Mouse (Mus musculus): ENCODE data around the gene Tex45. TPM values are rescaled to one million over a fixed set of nuclear protein-coding genes. Genes with fewer than 3 reads are reported as not detected.

Gene Tex45
- polyA plus RNA-seq, 1 experiment from 2014 or later: not detected

DNA sequence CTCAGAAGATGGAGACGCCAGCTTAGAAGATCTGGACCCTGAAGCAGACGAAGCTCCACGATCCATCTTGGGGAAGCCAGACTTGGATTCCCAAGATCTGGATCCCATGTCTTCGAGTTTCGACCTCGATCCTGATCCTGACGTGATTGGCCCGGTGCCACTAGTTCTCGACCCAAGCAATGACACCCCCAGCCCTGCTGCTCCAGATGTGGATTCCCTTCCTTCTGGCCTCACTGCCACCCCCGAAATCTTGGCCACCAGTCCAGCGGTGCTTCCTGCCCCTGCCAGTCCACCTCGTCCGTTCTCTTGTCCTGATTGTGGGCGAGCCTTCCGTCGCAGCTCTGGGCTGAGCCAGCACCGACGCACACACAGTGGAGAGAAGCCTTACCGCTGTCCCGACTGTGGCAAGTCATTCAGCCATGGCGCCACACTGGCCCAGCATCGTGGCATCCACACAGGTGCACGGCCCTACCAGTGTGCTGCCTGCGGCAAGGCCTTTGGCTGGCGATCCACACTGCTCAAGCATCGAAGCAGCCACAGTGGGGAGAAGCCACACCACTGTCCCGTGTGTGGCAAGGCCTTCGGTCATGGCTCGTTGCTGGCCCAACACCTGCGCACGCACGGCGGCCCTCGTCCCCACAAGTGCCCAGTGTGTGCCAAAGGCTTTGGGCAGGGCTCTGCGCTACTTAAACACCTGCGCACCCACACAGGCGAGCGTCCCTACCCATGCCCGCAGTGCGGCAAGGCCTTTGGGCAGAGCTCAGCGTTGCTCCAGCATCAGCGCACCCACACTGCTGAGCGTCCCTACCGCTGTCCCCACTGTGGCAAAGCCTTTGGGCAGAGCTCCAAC is 25.1 kb downstream of the Tex45 start:
- H3K27ac ChIP-seq: no peak overlapping the region

GRCm38 (mm10) chr8:3496428-3496748 is 25.7 kb downstream of the Tex45 start:
- Histone ChIP-seq H3K9me3 (no peaks in the 10 kb centered on the region), H3K27ac (no peak overlapping the region), H3K36me3 (peaks cover 30% of the 10 kb centered on the region), H3K4me3 (no peak overlapping the region), H3K4me1 (peaks cover 21% of the 10 kb centered on the region), H3K27me3 (ENCODE audit: insufficient read depth, poor library complexity, severe bottlenecking) (no peaks in the 10 kb centered on the region)
- no peak for DNase-seq (ENCODE audit: low spot score)
- WGBS: 88% methylated on average over 15 of the region's 15 CpGs

More for the DNA sequence above, 25.1 kb downstream of the Tex45 start:
- no peaks in the 10 kb centered on the region for H3K27me3 ChIP-seq (ENCODE audit: insufficient read depth, poor library complexity, severe bottlenecking)
- no peak for DNase-seq (ENCODE audit: low spot score)
- peaks cover 16% of the 10 kb centered on the region for H3K4me1 ChIP-seq
- 0 out of 2 replicates have a peak overlapping the region, but pooled peaks have one; percentile 18 for H3K4me3 ChIP-seq
- no peaks in the 10 kb centered on the region for H3K9me3 ChIP-seq
- H3K36me3 ChIP-seq: peaks cover 30% of the 10 kb centered on the region
- whole genome bisulfite sequencing: 92% methylated on average over 44 of the region's 44 CpGs

GRCm38 (mm10) chr8:3498583-3498982 is 27.9 kb downstream of the Tex45 start:
- 86% methylated on average over 3 of the region's 3 CpGs for WGBS
- no peak for DNase-seq (ENCODE audit: low spot score)
- no peaks in the 10 kb centered on the region for H3K9me3 ChIP-seq
- peaks cover 30% of the 10 kb centered on the region for H3K4me1 ChIP-seq
- H3K36me3 ChIP-seq: peaks cover 30% of the 10 kb centered on the region
- H3K4me3 ChIP-seq: no peak overlapping the region
- no peaks in the 10 kb centered on the region for H3K27me3 ChIP-seq (ENCODE audit: insufficient read depth, poor library complexity, severe bottlenecking)
- H3K27ac ChIP-seq: no peak overlapping the region

DNA sequence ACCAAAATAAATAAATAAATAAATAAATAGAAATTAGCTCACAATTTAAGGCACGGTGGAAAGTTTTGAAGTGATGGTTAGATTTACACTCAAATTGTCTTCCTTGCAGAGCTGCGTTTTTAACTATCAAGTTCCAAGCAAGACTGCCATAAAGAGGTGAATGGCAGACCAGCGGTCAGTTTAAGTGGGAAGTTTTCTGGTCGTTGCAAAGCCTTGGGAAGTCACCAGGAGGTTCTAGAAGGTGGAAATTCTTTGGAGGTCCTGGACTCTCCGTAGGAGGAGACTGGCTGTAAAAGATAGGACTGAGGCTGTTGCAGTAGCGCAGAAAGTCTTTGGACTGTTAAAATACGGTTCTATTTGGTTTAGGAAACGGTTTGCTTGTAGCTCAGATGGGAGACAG is 29.1 kb downstream of the Tex45 start:
- no peaks in the 10 kb centered on the region for H3K9me3 ChIP-seq
- peak overlapping the region; percentile 95 for H3K27ac ChIP-seq
- H3K4me3 ChIP-seq: peak overlapping the region; percentile 86
- no peaks in the 10 kb centered on the region for H3K27me3 ChIP-seq (ENCODE audit: insufficient read depth, poor library complexity, severe bottlenecking)
- no peak for DNase-seq (ENCODE audit: low spot score)
- H3K4me1 ChIP-seq: peaks cover 19% of the 10 kb centered on the region
- WGBS: 8% methylated on average over 8 of the region's 8 CpGs
- peaks cover 32% of the 10 kb centered on the region for H3K36me3 ChIP-seq

GRCm38 (mm10) chr8:3500235-3501090 is 29.8 kb downstream of the Tex45 start, which contains the start of gene Mcoln1:
Gene Mcoln1 (plus strand): TSS chr8:3500457.
- Histone ChIP-seq H3K27ac (peak within 1 kb of the TSS; percentile 95), H3K36me3 (peaks cover 26% of the 10 kb centered on the region), H3K4me1 (peaks cover 19% of the 10 kb centered on the region), H3K9me3 (no peaks in the 10 kb centered on the region), H3K4me3 (peak within 1 kb of the TSS; percentile 86), H3K27me3 (ENCODE audit: insufficient read depth, poor library complexity, severe bottlenecking) (no peaks in the 10 kb centered on the region)
- DNase-seq (ENCODE audit: low spot score): peak; percentile 98
- WGBS: under 1% methylated on average over 69 of the region's 70 CpGs

DNA sequence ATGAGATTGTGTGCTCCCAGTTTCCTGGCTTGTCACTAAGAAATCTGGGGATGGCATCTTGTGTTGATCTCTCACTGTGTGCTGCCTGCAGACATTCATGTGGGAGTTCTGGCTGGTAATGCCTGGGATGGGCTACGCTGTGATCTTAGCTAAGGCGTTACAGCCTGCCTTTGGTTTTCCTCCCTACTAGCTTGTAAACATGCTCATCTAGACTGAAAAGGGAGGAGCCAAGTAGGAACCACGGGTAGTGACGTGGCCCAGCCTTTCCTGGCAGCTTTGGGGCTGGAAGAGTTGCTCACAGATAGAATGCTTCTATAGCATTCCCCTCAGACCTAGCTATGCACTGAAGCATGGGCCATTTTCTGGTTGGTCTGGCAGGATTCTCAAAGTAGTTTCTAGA is 31.6 kb downstream of the Tex45 start:
- Histone ChIP-seq H3K4me1 (peaks cover 14% of the 10 kb centered on the region), H3K36me3 (peaks cover 26% of the 10 kb centered on the region), H3K27ac (no peak overlapping the region), H3K4me3 (no peak overlapping the region), H3K27me3 (ENCODE audit: insufficient read depth, poor library complexity, severe bottlenecking) (no peaks in the 10 kb centered on the region), H3K9me3 (no peaks in the 10 kb centered on the region)
- 74% methylated on average over 4 of the region's 4 CpGs for WGBS
- no peak for DNase-seq (ENCODE audit: low spot score)

DNA sequence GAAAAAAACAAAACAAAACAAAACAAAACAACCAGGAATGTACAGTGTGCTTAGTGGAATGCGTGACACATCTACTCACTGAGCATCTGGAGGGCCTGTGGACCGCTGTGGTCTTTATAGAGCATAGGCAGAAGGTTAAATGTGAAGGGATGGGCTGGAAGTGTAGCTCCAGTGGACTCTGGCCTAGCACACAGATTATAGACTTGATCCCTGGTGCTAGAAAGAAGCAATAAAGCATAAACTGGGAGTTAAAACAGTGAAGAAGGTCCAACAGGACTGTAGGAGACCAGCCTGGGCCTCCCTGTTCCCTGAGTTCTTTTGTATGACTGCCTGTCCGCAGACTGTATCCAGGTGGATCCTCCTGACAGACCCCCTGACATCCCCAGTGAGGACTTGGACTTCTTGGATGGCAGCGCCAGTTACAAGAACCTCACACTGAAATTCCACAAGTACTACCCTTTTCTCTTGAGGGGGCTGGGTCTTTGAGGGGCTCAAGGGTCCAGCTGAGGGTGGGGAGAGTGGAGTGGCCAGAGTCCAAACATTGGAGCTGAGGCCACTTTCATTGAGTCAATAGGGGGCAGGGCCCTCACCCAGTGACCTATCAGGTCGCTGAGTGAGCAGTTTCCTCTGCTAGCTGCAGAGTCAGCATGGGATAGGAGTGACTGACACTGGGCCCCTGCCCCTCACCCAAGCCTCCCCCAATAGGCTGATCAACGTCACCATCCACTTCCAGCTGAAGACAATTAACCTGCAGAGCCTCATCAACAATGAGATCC is 37.5 kb downstream of the Tex45 start:
- DNase-seq (ENCODE audit: low spot score): no peak
- Histone ChIP-seq H3K9me3 (no peaks in the 10 kb centered on the region), H3K4me3 (no peak overlapping the region), H3K4me1 (no peaks in the 10 kb centered on the region), H3K27me3 (ENCODE audit: insufficient read depth, poor library complexity, severe bottlenecking) (no peaks in the 10 kb centered on the region), H3K27ac (no peak overlapping the region), H3K36me3 (peaks cover 79% of the 10 kb centered on the region)
- 84% methylated on average over 6 of the region's 6 CpGs for WGBS

DNA sequence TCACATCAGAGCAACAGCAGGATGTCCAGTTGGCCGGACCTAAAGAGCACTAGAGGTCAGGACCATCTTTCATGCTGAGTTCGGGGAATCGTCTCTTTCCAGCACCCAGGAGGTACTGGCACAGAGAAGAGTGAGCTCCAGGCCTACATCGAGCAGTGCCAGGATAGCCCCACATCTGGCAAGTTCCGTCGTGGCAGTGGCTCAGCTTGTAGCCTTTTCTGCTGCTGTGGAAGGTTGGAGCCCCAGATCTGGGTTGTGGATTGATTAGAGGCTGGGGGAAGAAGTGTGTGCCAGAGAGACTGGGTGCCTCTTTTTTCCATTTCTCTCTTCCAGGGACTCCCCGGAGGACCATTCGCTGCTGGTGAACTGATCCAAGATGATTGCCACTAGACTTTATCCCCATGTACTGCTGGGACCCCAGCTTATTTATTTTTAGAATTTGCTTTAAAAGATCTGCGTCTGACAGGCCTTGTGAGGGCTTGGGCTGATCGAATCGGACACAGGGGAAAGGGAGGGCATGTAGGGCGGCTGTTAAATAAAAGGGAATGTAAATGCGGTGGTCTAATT is 44.1 kb downstream of the Tex45 start:
- Histone ChIP-seq H3K36me3 (peaks cover 47% of the 10 kb centered on the region), H3K4me3 (peak overlapping the region; percentile 77), H3K9me3 (no peaks in the 10 kb centered on the region), H3K27ac (peak overlapping the region; percentile 87), H3K27me3 (ENCODE audit: insufficient read depth, poor library complexity, severe bottlenecking) (no peaks in the 10 kb centered on the region), H3K4me1 (peaks cover 10% of the 10 kb centered on the region; the same call in 1 of the 2 replicates)
- DNase-seq (ENCODE audit: low spot score): no peak
- 34% methylated on average over 13 of the region's 13 CpGs for WGBS

DNA sequence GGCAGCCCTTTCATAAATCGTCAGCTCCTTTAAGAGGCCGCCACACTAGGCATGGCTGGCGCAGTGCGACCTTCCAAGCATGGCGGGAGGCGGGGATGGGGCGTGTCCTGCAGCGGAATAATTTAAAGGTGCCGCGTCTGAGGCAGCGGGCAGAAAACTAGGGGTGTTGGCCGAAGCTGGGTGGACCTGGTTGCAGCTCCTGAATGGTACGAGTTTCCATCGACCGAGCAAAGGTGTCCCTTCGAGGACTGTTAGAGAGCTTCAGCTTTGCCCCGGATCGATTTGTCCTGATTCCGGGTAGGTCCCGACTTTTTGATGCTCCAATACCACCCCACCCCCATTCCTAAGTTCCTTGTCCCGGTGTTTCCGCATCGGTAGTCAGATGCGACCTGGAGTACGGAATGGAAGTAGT is 44.6 kb downstream of the Tex45 start, which contains the start of gene Pnpla6:
Gene Pnpla6 (plus strand): TSS at position 125 of the 412 bp plus-strand sequence.
- H3K4me3 ChIP-seq: peak within 1 kb of the TSS; percentile 77
- H3K36me3 ChIP-seq: peaks cover 42% of the 10 kb centered on the region
- WGBS: under 1% methylated on average over 25 of the region's 25 CpGs
- no peaks in the 10 kb centered on the region for H3K27me3 ChIP-seq (ENCODE audit: insufficient read depth, poor library complexity, severe bottlenecking)
- H3K27ac ChIP-seq: peak within 1 kb of the TSS; percentile 87
- no peaks in the 10 kb centered on the region for H3K9me3 ChIP-seq
- peak; percentile 95 for DNase-seq (ENCODE audit: low spot score)
- peaks cover 10% of the 10 kb centered on the region; the same call in 1 of the 2 replicates for H3K4me1 ChIP-seq

DNA sequence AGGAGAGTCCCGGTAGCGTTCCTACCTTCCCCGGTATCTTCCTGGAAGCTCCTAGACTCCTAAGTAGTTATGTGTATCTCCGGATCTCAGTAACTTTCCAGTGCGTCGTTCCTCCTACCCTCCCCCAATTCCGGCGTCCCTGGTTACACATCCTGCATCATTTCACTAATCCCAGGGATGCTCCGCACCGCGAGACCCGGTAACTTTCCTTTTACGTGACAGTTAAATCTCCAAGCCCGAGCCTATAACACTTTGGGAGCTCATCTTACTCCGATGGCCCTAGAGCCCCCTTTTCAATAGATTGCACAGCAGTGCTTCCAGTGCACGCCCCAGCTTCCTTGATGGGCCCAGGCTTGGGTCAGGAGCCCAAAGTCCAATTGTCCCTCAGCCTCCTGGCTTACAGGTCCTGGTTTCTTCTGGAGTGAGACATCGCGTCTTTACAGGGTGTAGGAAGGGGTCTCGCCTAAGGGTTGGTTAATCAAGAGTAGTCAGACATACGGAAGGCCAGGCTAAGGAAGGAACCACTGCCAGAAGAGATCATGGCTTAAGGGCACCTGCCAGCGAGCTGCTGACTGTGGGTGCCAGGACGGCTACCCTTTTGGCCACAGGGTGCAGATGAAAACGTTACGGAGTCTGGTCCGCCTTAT is 45.2 kb downstream of the Tex45 start:
- DNase-seq (ENCODE audit: low spot score): no peak
- under 1% methylated on average over 25 of the region's 25 CpGs for WGBS
- peaks cover 10% of the 10 kb centered on the region; the same call in 1 of the 2 replicates for H3K4me1 ChIP-seq
- no peaks in the 10 kb centered on the region for H3K27me3 ChIP-seq (ENCODE audit: insufficient read depth, poor library complexity, severe bottlenecking)
- H3K9me3 ChIP-seq: no peaks in the 10 kb centered on the region
- peak overlapping the region; percentile 87 for H3K27ac ChIP-seq
- peak overlapping the region; percentile 77 for H3K4me3 ChIP-seq
- H3K36me3 ChIP-seq: peaks cover 36% of the 10 kb centered on the region

GRCm38 (mm10) chr8:3516450-3517116 is 45.9 kb downstream of the Tex45 start:
- Histone ChIP-seq H3K4me1 (peaks cover 10% of the 10 kb centered on the region; the same call in 1 of the 2 replicates), H3K36me3 (peaks cover 35% of the 10 kb centered on the region), H3K27ac (peak overlapping the region; percentile 87), H3K4me3 (peak overlapping the region; percentile 77), H3K27me3 (ENCODE audit: insufficient read depth, poor library complexity, severe bottlenecking) (no peaks in the 10 kb centered on the region), H3K9me3 (no peaks in the 10 kb centered on the region)
- under 1% methylated on average over 36 of the region's 36 CpGs for WGBS
- DNase-seq (ENCODE audit: low spot score): peak; percentile 99
